Mouse (Mus musculus): Measurements from ENCODE around the gene Coq2.

Gene Coq2

GRCm38 (mm10) chr5:100674711-100675376 is at the start of gene Coq2:
Gene Coq2, minus strand, starts transcription at chr5:100675140.
- DNase-seq (ENCODE audit: extremely low read depth, low read depth): peak; percentile 86

GRCm38 (mm10) chr5:100719235-100720088 is 44.5 kb upstream of the Coq2 start, which contains the start of gene Hpse:
Gene Hpse, minus strand, starts transcription at chr5:100719716.
- DNase-seq (ENCODE audit: extremely low read depth, low read depth): no peak

- DNase-seq (ENCODE audit: extremely low read depth, low read depth): no peak
Measured at GRCm38 (mm10) chr5:100716762-100717161, 41.8 kb upstream of the Coq2 start.

- DNase-seq (ENCODE audit: extremely low read depth, low read depth): peak; percentile 68
Measured at GRCm38 (mm10) chr5:100711219-100711618, 36.3 kb upstream of the Coq2 start.

GRCm38 (mm10) chr5:100710012-100710411 is 35.1 kb upstream of the Coq2 start:
- DNase-seq (ENCODE audit: extremely low read depth, low read depth): no peak

GRCm38 (mm10) chr5:100709035-100709434 is 34.1 kb upstream of the Coq2 start:
- no peak for DNase-seq (ENCODE audit: extremely low read depth, low read depth)

- no peak for DNase-seq (ENCODE audit: extremely low read depth, low read depth)
Measured at GRCm38 (mm10) chr5:100706675-100707074, 31.7 kb upstream of the Coq2 start.

GRCm38 (mm10) chr5:100704272-100704671 is 29.3 kb upstream of the Coq2 start:
- DNase-seq (ENCODE audit: extremely low read depth, low read depth): peak; percentile 26

- no peak for DNase-seq (ENCODE audit: extremely low read depth, low read depth)
Measured at GRCm38 (mm10) chr5:100702325-100702724, 27.4 kb upstream of the Coq2 start.

GRCm38 (mm10) chr5:100700861-100701620 is 26.1 kb upstream of the Coq2 start:
- DNase-seq (ENCODE audit: extremely low read depth, low read depth): no peak

- DNase-seq (ENCODE audit: extremely low read depth, low read depth): peak; percentile 76
Measured at GRCm38 (mm10) chr5:100697886-100698285, 22.9 kb upstream of the Coq2 start.

GRCm38 (mm10) chr5:100697398-100697797 is 22.5 kb upstream of the Coq2 start:
- peak; percentile 36 for DNase-seq (ENCODE audit: extremely low read depth, low read depth)

GRCm38 (mm10) chr5:100685631-100686030 is 10.7 kb upstream of the Coq2 start:
- no peak for DNase-seq (ENCODE audit: extremely low read depth, low read depth)

- DNase-seq (ENCODE audit: extremely low read depth, low read depth): no peak
Measured at GRCm38 (mm10) chr5:100680542-100680933, 5.6 kb upstream of the Coq2 start.

GRCm38 (mm10) chr5:100679911-100680541 is 5.1 kb upstream of the Coq2 start:
- DNase-seq (ENCODE audit: extremely low read depth, low read depth): no peak

- peak; percentile 63 for DNase-seq (ENCODE audit: extremely low read depth, low read depth)
Measured at GRCm38 (mm10) chr5:100673745-100674486, 1.0 kb downstream of the Coq2 start.

GRCm38 (mm10) chr5:100672403-100672802 is 2.5 kb downstream of the Coq2 start:
- no peak for DNase-seq (ENCODE audit: extremely low read depth, low read depth)

GRCm38 (mm10) chr5:100671897-100672296 is 3.0 kb downstream of the Coq2 start:
- no peak for DNase-seq (ENCODE audit: extremely low read depth, low read depth)

- DNase-seq (ENCODE audit: extremely low read depth, low read depth): no peak
Measured at GRCm38 (mm10) chr5:100671398-100671797, 3.5 kb downstream of the Coq2 start.

- DNase-seq (ENCODE audit: extremely low read depth, low read depth): no peak
Measured at GRCm38 (mm10) chr5:100666965-100667364, 8.0 kb downstream of the Coq2 start.

GRCm38 (mm10) chr5:100663854-100664253 is 11.1 kb downstream of the Coq2 start:
- DNase-seq (ENCODE audit: extremely low read depth, low read depth): no peak

Data from MEL-GATA-1-ER (cell line).